Mouse (Mus musculus) mouse trophoblast stem cell (cell line): Measurements from ENCODE around the gene Ppm1m.

Experiments
- in situ Hi-C, 2 experiments: fragments of 300-500 bp; cut with MseI, MboI; formaldehyde crosslinking; loops; 2 replicates in 1 of 2; 3 replicates in 1 of 2; pipeline ENCODE4 v1.15.1; 2025

Ppm1m gene

GRCm38 (mm10) chr9:106158037-106158491 lies 41.5 kb downstream of the Ppm1m start, which contains the start of gene Glyctk:
TSS of gene Glyctk (minus strand) at chr9:106158138.
- in situ Hi-C loops, result no loop called here

- in situ Hi-C loops, result no loop called here
These were observed 42.0 kb downstream of the Ppm1m start for GRCm38 (mm10) chr9:106157623-106157925.

GRCm38 (mm10) chr9:106156921-106157622 lies 42.5 kb downstream of the Ppm1m start:
- in situ Hi-C loops, result no loop called here

- in situ Hi-C loops, result no loop called here
These were observed 43.1 kb downstream of the Ppm1m start for GRCm38 (mm10) chr9:106156419-106156818.

- in situ Hi-C loops, result no loop called here
These were observed 45.4 kb downstream of the Ppm1m start for GRCm38 (mm10) chr9:106154106-106154505.

GRCm38 (mm10) chr9:106149399-106149754 lies 50.2 kb downstream of the Ppm1m start:
- in situ Hi-C loops, result no loop called here

- in situ Hi-C loops, result no loop called here
These were observed 50.8 kb downstream of the Ppm1m start for GRCm38 (mm10) chr9:106148541-106149398.

- in situ Hi-C loops, result no loop called here
These were observed 51.6 kb downstream of the Ppm1m start for GRCm38 (mm10) chr9:106147851-106148431.

GRCm38 (mm10) chr9:106147281-106147680 lies 52.3 kb downstream of the Ppm1m start:
- in situ Hi-C loops, result no loop called here

- in situ Hi-C loops, result no loop called here
These were observed 54.0 kb downstream of the Ppm1m start for GRCm38 (mm10) chr9:106145582-106145981.
